Comparison of ENCODE assay signal across 30 mouse cellular contexts in the genomic region with DNA sequence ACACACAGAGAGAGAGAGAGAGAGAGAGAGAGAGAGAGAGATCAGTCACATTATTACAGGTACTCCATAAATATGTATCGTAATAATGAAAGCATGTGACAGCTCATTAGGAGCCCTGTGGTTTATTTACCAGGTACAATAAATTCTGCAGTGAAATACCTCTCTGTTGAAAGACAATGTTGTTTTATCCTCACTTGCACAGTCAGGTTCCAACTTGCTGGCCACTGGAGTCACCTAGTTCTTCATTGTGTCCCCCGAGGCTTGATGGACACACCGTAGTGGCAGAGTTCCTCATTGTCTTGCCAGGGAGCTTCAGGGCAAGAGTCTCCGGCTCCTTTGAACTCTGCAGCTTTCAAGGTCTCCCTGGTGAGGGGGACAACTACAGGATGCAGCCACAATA.
"Had no signal": no experiment of that assay in that cellular context is flagged by ENCODE, and none has a peak within 500 bp of the region (broad histone marks: within the 10 kb centered on the region; RNA-seq: fewer than 3 reads in every experiment).

No protein-coding gene starts in this region.

- DNase-seq: left cerebral cortex, postnatal 4 days; liver; liver, embryonic 13.5 days; liver, postnatal 0 days; lung, adult 18-20 months; lung, adult 2 months; lung, embryonic 14.5 days; lung, postnatal 10 days; lung, postnatal 14 days; lung, postnatal 36 days; lung, postnatal 4 days had no signal

- H3K9ac ChIP-seq: limb, embryonic 12.5 days; limb, embryonic 13.5 days; limb, embryonic 15.5 days; liver, embryonic 12.5 days; liver, embryonic 13.5 days; liver, embryonic 14.5 days; liver, embryonic 15.5 days; liver, postnatal 0 days; lung, embryonic 14.5 days; lung, embryonic 15.5 days; midbrain, embryonic 12.5 days; midbrain, embryonic 13.5 days; midbrain, embryonic 15.5 days had no signal

- H3K27ac ChIP-seq: left cerebral cortex, adult 2 months; limb, embryonic 10.5 days; limb, embryonic 12.5 days; limb, embryonic 13.5 days; limb, embryonic 15.5 days; liver, embryonic 12.5 days; liver, embryonic 13.5 days; liver, embryonic 14.5 days; liver, embryonic 15.5 days; lung, embryonic 15.5 days; macrophage; midbrain, embryonic 10.5 days; midbrain, embryonic 12.5 days; midbrain, embryonic 13.5 days; midbrain, embryonic 15.5 days had no signal

- H3K36me3 ChIP-seq: limb, embryonic 10.5 days; limb, embryonic 12.5 days; limb, embryonic 13.5 days; limb, embryonic 15.5 days; liver, embryonic 12.5 days; liver, embryonic 13.5 days; liver, embryonic 15.5 days; lung, embryonic 15.5 days; midbrain, embryonic 10.5 days; midbrain, embryonic 12.5 days; midbrain, embryonic 13.5 days; midbrain, embryonic 15.5 days had no signal

- ATAC-seq: liver, embryonic 12.5 days; liver, postnatal 0 days; lung, postnatal 0 days; midbrain, embryonic 13.5 days; midbrain, embryonic 15.5 days; midbrain, embryonic 16.5 days had no signal

- H3K4me2 ChIP-seq: limb, embryonic 12.5 days; limb, embryonic 13.5 days; limb, embryonic 15.5 days; liver, embryonic 11.5 days; liver, embryonic 12.5 days; liver, embryonic 13.5 days; liver, embryonic 15.5 days; lung, embryonic 14.5 days; lung, embryonic 15.5 days; midbrain, embryonic 12.5 days; midbrain, embryonic 13.5 days; midbrain, embryonic 15.5 days had no signal

- H3K4me3 ChIP-seq: left cerebral cortex, adult 2 months; limb, embryonic 10.5 days; limb, embryonic 12.5 days; limb, embryonic 13.5 days; limb, embryonic 15.5 days; liver, embryonic 12.5 days; liver, embryonic 13.5 days; liver, embryonic 15.5 days; lung, embryonic 15.5 days; megakaryocyte, embryonic 14.5 days; midbrain, embryonic 10.5 days; midbrain, embryonic 12.5 days; midbrain, embryonic 13.5 days; midbrain, embryonic 15.5 days; myocyte had no signal

- H3K9me3 ChIP-seq: limb, embryonic 10.5 days; limb, embryonic 12.5 days; limb, embryonic 13.5 days; limb, embryonic 15.5 days; liver, embryonic 12.5 days; liver, embryonic 13.5 days; liver, embryonic 15.5 days; lung, embryonic 15.5 days; midbrain, embryonic 10.5 days; midbrain, embryonic 12.5 days; midbrain, embryonic 15.5 days had no signal

- H3K4me1 ChIP-seq: liver, embryonic 12.5 days; liver, embryonic 13.5 days; liver, embryonic 15.5 days; megakaryocyte, embryonic 14.5 days had no signal
